Mouse (Mus musculus) liver, embryonic 16.5 days (tissue): ENCODE results near the gene Vezt. TPM values are rescaled to one million over a fixed set of nuclear protein-coding genes. Genes with fewer than 3 reads are reported as not detected.
A peak's percentile ranks its signal among the peaks of the same experiment; 100 is the strongest.

Experiments
- ATAC-seq: fragments of 200-750 bp; cut with Nextera tagmentation; 2 replicates; pipeline ENCODE4 v1.8.0; 2017; ENCODE audit warnings: low read depth, mild to moderate bottlenecking, moderate number of reproducible peaks, moderate library complexity
- H3K27ac ChIP-seq: fragments of 300-500 bp; sonication (generic); 2 replicates; pipeline ENCODE4 v1.5.1; 2014; ENCODE audit warnings: mild to moderate bottlenecking, low read length
- H3K27me3 ChIP-seq: fragments of 300-500 bp; sonication (generic); 2 replicates; pipeline ENCODE4 v1.6.1; 2014; ENCODE audit warnings: low read depth, low read length, mixed read lengths; ENCODE audit not compliant: control insufficient read depth, insufficient read depth
- H3K36me3 ChIP-seq: fragments of 300-500 bp; sonication (generic); 2 replicates; pipeline ENCODE4 v1.6.1; 2014; ENCODE audit warnings: mild to moderate bottlenecking; ENCODE audit not compliant: control insufficient read depth, insufficient read depth
- H3K4me1 ChIP-seq: fragments of 300-500 bp; sonication (generic); 2 replicates; pipeline ENCODE4 v1.6.1; 2014; ENCODE audit warnings: low read depth, low read length, mixed read lengths; ENCODE audit not compliant: control insufficient read depth
- H3K4me2 ChIP-seq: fragments of 300-500 bp; sonication (generic); 2 replicates; pipeline ENCODE4 v1.6.1; 2014; ENCODE audit warnings: low read depth, low read length, mixed read lengths
- H3K4me3 ChIP-seq: fragments of 300-500 bp; sonication (generic); 2 replicates; pipeline ENCODE4 v1.5.1; 2014; ENCODE audit warnings: low read depth, mild to moderate bottlenecking, low read length
- H3K9ac ChIP-seq: fragments of 300-500 bp; sonication (generic); 2 replicates; pipeline ENCODE4 v1.6.1; 2014; ENCODE audit warnings: low read depth, low read length
- H3K9me3 ChIP-seq: fragments of 300-500 bp; sonication (generic); replicated peaks from 2 replicates; pipeline ENCODE4 v1.6.1; 2016; ENCODE audit warnings: low read length; ENCODE audit not compliant: control insufficient read depth
- WGBS: fragments of 180-500 bp; shearing (Covaris S2); extraction: QIAGEN DNeasy Blood & Tissue Kit; methylation state at CpG from one replicate; pipeline ENCODE4 v1.1.7; 2014; ENCODE audit not compliant: insufficient replicate concordance; 5-methylcytosine and 5-hydroxymethylcytosine counted together
- polyA plus RNA-seq: library from polyadenylated mRNA; unstranded; fragments of >200 nt; fragmentation: Nextera tagmentation; extraction: Ambion mirVana; gene quantifications from 2 replicates; pipeline ENCODE4 v1.2.1, GENCODE M21; 2015

The Vezt gene
- polyA plus RNA-seq: 10.4 and 11.3 TPM in 2 replicates

DNA sequence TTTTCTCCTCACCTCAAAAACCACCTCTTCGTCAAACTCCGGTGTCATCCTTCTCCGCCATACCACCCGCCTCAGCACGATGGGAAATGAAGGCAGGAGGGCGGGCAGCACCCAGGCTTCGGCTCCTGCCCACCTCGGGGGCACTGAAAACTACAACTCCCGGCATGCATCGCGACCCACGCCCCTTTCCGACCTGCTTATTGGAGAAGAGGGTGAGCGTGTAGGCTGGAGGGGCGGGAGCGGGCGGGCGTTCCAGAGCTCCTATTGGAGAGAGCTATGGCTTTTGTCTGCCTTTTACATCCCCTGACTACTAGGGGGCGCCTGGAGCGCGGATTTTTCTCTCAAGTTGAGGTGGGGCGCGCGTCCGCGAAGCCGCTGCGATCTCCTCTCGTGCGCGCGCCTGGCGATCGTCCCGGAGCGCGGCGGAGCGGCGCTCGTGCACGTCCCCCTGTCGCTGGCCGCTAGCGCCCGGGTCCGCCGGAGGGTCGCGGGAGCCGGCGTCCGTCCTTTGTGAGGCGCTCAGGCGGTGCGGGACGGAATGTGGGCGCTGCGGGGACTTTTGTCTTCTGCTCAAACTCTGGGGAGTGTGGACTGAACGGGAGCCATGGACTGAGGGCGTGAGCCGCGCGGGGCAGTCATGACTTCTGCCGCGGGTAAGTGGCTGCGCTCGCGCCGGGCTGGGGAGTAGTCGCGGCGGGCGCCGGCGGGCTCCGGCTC, at the start of gene Vezt, which contains the start of gene Fgd6:
TSS of gene Vezt (minus strand) at position 160 of the 717 bp plus-strand sequence.
TSS of gene Fgd6 (plus strand) at position 344 of the 717 bp plus-strand sequence.
- peak within 1 kb of the TSS; percentile 99 for H3K9ac ChIP-seq
- peak; percentile 95 for ATAC-seq
- no peaks in the 10 kb centered on the region for H3K36me3 ChIP-seq
- H3K9me3 ChIP-seq: no peaks in the 10 kb centered on the region
- WGBS: under 1% methylated on average over 76 of the region's 77 CpGs
- H3K27me3 ChIP-seq: no peaks in the 10 kb centered on the region
- peak within 1 kb of the TSS; percentile 99 for H3K4me3 ChIP-seq
- H3K27ac ChIP-seq: peak within 1 kb of the TSS; percentile 89
- H3K4me1 ChIP-seq: peaks cover 19% of the 10 kb centered on the region
- peak within 1 kb of the TSS; percentile 88 for H3K4me2 ChIP-seq

DNA sequence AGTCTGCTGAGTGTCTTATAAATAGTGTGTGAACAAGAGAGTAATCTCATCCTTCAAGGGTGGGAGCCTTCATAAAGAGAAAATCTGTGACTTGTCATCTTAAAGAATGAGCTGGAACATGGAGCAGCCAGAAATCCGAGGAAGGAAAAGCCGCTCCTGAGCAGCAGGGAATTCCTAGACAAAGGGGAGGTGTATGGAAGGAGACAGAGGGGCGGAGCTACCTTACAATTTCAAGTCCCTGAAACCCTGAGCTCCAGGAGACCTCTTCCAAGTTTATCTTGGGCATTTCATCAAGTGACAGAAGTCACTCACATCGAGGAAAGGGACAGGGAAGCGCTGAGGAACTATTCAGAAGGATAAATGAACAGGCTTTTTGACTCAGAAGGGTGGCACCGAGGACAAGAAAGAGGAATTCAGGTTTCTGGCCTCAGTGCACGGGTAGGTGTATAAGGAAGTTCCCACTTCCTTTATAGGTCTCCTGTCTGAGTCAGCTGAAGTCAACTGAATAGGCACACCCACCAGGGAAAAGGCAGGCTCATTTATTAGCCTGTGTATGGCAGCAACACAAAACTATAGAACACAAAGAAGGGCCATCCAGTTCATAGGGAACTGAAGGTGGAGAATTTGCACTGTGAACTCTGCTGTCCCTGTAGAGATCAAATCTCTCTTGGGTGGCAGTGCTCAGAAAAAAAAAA, 46.6 kb upstream of the Vezt start:
- WGBS: 42% methylated on average over 7 of the region's 7 CpGs
- H3K4me2 ChIP-seq: no peak overlapping the region
- H3K4me1 ChIP-seq: no peaks in the 10 kb centered on the region
- ATAC-seq: no peak
- H3K9ac ChIP-seq: no peak overlapping the region
- no peak overlapping the region for H3K4me3 ChIP-seq
- H3K27me3 ChIP-seq: no peaks in the 10 kb centered on the region
- no peaks in the 10 kb centered on the region for H3K9me3 ChIP-seq
- H3K27ac ChIP-seq: no peak overlapping the region
- no peaks in the 10 kb centered on the region for H3K36me3 ChIP-seq

DNA sequence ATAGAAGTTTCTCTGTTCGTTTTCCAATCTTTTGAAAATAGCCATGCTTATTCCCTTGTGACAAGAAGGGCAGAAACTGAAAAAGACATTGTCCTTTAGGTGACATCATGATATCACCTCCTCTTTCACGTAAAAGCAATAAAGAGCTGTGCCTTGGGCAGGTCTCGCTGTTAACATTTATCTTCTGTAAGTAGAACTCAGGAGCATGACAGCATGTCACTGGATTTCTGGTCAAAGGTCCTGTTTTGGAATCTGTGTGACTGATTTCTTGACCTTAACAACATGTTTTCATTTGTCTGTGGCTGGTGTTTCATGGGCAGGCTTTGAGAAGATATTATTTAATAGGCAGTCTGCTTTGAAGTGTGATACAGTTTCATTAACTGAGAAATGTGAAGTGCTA, 45.1 kb upstream of the Vezt start:
- no peak overlapping the region for H3K9ac ChIP-seq
- no peaks in the 10 kb centered on the region for H3K9me3 ChIP-seq
- H3K4me2 ChIP-seq: no peak overlapping the region
- no peak overlapping the region for H3K27ac ChIP-seq
- H3K4me1 ChIP-seq: no peaks in the 10 kb centered on the region
- H3K4me3 ChIP-seq: no peak overlapping the region
- no peaks in the 10 kb centered on the region for H3K27me3 ChIP-seq
- 67% methylated on average over 3 of the region's 3 CpGs for WGBS
- H3K36me3 ChIP-seq: no peaks in the 10 kb centered on the region
- ATAC-seq: no peak

DNA sequence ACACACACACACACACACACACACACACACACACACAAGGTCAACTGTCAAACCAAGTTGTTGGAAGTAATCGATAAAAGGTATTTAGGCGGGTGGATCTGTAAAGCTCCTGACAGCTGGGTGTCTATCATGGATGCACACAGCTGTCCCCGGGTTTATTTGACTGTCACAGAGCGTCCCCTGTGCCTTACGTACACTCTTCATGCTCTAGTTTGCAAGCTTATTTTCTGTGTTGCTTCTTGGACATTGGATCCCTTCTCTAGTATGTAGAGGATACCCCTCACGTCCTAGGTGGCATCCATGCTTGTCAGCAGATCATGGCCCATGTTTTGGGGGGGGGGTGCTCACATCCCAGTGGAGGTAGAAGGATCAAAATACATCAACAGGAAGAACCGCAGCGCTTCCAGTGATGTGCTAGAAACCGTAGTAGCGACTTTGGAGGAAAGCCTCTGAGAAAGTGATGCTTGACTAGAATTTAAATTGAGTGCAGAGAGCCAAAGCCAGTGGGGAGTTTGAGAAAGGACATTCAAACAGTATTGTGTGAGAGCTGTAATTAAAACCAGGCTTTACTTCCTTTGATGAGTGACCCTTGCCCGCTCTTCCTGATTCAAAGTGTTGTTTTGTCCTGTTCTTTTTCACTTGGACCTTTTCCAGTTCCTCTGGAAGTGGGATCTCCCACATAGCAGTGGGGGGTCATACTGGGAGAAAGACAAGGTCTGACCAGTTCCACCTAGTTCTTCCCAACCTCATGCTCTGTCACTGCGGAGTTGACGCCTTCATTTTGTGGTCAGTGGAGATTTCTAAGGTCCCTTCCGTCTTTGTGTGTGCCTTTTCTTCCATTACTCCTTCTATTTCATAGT, 41.6 kb upstream of the Vezt start:
- H3K9ac ChIP-seq: no peak overlapping the region
- ATAC-seq: no peak
- peaks cover 4% of the 10 kb centered on the region; the same call in 1 of the 2 replicates for H3K36me3 ChIP-seq
- no peak overlapping the region for H3K4me2 ChIP-seq
- no peak overlapping the region for H3K27ac ChIP-seq
- 79% methylated on average over 14 of the region's 14 CpGs for whole genome bisulfite sequencing
- peaks cover 17% of the 10 kb centered on the region for H3K4me1 ChIP-seq
- H3K9me3 ChIP-seq: no peaks in the 10 kb centered on the region
- H3K27me3 ChIP-seq: no peaks in the 10 kb centered on the region
- no peak overlapping the region for H3K4me3 ChIP-seq

DNA sequence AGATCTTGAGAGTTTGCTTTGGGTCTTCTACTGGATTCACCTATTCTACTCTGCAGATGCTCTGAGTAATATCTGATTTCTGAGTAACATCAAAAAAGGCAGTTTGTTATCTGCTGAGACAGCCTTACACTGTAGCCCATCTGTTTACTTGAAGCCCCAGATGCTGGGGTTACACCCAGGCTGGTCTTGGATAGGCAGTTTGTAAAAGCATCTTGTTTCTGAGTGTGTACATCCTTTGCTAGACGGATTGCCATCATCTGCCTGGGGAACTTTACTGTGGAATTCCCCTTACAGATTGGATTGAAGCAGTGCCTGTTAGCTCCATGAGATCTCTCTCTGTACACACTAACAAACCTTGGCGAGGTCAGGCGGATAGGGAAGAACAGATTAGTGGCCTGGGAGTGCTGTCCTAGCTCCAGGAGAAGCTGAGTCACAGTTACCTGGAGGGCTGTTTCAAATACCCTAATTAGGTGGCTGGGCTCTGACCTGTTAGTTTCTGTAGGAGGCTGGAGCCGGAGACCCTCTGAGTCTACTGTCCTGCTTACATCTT, 37.4 kb upstream of the Vezt start:
- Histone ChIP-seq H3K4me3 (no peak overlapping the region), H3K9ac (0 out of 2 replicates have a peak overlapping the region, but pooled peaks have one; percentile 32), H3K27ac (peak overlapping the region; percentile 83), H3K9me3 (no peaks in the 10 kb centered on the region), H3K4me1 (peaks cover 30% of the 10 kb centered on the region), H3K27me3 (no peaks in the 10 kb centered on the region), H3K36me3 (peaks cover 4% of the 10 kb centered on the region; the same call in 1 of the 2 replicates), H3K4me2 (peak overlapping the region; percentile 34)
- WGBS: 56% methylated on average over 4 of the region's 4 CpGs
- ATAC-seq: peak; percentile 81

DNA sequence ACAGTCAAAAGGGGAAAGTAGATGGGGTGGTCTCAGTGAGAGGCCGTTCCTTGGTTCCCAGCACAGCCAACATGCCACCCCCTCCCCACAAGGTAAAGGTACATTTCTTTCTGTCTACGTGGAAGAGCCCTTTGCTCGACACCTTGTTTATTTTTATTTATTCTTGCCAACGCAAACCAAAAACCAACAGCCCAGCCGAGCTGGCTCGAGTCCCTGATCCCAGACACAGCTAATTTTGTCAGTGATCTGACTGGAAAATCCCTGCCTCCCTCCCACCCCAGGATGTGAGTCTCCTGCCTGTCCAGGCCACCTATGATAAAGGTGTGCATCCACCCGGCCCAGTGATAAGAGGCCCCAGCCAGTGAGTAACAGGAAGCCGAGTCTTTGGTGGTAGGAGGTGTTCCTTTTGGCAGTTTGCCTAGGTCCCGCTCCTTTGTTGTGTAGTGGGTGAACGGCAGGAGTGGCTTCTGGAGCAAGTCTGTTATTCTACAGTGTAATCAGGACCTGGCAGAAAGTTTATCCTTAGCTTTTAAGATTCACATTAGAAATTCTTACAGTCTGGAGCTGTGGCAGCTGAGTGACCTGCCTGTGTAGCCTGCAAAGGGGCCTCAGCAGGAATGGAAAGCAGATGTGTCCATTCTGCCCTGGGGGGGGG, 36.8 kb upstream of the Vezt start:
- Histone ChIP-seq H3K9ac (peak overlapping the region; percentile 32), H3K4me1 (peaks cover 30% of the 10 kb centered on the region), H3K27me3 (no peaks in the 10 kb centered on the region), H3K36me3 (peaks cover 4% of the 10 kb centered on the region; the same call in 1 of the 2 replicates), H3K4me2 (peak overlapping the region; percentile 34), H3K27ac (peak overlapping the region; percentile 83), H3K4me3 (no peak overlapping the region), H3K9me3 (no peaks in the 10 kb centered on the region)
- ATAC-seq: peak; percentile 75
- WGBS: 27% methylated on average over 10 of the region's 10 CpGs

DNA sequence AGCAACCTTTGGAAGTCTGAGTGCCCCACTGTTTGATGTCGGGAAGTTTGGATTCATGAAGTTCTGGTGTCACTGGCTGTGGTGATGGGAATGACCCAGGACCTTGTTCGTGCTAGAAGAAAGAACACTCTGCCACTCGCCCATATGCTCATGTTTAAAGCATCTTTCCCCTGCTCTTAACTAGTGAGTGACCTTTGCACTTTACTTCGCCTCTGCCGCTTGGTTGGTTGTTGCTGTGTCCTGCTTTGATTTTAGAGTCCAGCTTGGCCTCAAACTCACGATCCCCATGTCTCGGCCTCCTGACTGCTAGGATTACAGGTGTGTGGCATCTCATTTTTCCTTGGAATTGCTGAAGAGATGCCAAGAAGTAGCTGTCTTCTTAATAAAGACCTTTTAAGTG, 36.0 kb upstream of the Vezt start:
- Histone ChIP-seq H3K4me2 (peak overlapping the region; percentile 34), H3K9ac (no peak overlapping the region), H3K9me3 (no peaks in the 10 kb centered on the region), H3K36me3 (peaks cover 4% of the 10 kb centered on the region; the same call in 1 of the 2 replicates), H3K27ac (peak overlapping the region; percentile 83), H3K27me3 (no peaks in the 10 kb centered on the region), H3K4me3 (no peak overlapping the region), H3K4me1 (peaks cover 30% of the 10 kb centered on the region)
- 0 out of 2 replicates have a peak, but pooled peaks have one; percentile 9 for ATAC-seq
- WGBS: 73% methylated on average over 7 of the region's 7 CpGs

DNA sequence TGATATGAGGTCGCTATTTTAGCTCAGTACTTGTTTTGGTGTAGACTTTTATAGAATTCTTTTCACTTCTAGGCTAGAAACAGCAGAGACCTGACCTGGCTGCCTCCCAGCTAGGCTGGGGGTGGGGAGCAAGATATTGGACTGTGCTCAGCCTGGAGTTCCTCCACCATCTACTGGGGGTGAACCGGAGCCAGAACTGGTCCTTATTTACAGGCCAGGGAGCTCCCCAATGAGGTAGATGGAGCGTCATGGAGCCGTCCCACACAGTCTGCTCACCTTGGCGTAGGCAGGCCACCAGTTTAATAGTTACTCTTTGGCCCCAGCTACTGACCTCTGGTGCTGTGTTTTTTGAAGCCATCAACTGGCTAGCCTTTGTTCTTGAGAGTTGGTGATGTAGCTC, 33.1 kb upstream of the Vezt start:
- ATAC-seq: peak; percentile 62
- no peak overlapping the region for H3K4me2 ChIP-seq
- WGBS: 70% methylated on average over 5 of the region's 5 CpGs
- H3K4me3 ChIP-seq: no peak overlapping the region
- no peak overlapping the region for H3K9ac ChIP-seq
- peak overlapping the region; percentile 40 for H3K27ac ChIP-seq
- H3K4me1 ChIP-seq: peaks cover 28% of the 10 kb centered on the region
- no peaks in the 10 kb centered on the region for H3K9me3 ChIP-seq
- no peaks in the 10 kb centered on the region for H3K27me3 ChIP-seq
- H3K36me3 ChIP-seq: no peaks in the 10 kb centered on the region
